Mouse (Mus musculus) midbrain, embryonic 13.5 days (tissue): Measurements from ENCODE around the gene Gmnc. TPM values are rescaled to one million over a fixed set of nuclear protein-coding genes. Genes with fewer than 3 reads are reported as not detected.
A peak's percentile ranks its signal among the peaks of the same experiment; 100 is the strongest.

Experiments used
- ATAC-seq: fragments of 200-750 bp; cut with Nextera tagmentation; 2 replicates; pipeline ENCODE4 v1.8.0; 2017; ENCODE audit warnings: mild to moderate bottlenecking, moderate TSS enrichment, moderate library complexity
- H3K27ac ChIP-seq: fragments of 300-500 bp; sonication (generic); 2 replicates; pipeline ENCODE4 v1.5.1; 2015; ENCODE audit warnings: inconsistent platforms, mild to moderate bottlenecking, moderate library complexity
- H3K27me3 ChIP-seq: fragments of 300-500 bp; sonication (generic); 2 replicates; pipeline ENCODE4 v1.6.1; 2015; ENCODE audit warnings: mild to moderate bottlenecking, inconsistent platforms
- H3K36me3 ChIP-seq: fragments of 300-500 bp; sonication (generic); 2 replicates; pipeline ENCODE4 v1.6.1; 2015; ENCODE audit warnings: mild to moderate bottlenecking, inconsistent platforms
- H3K4me1 ChIP-seq: fragments of 300-500 bp; sonication (generic); replicated peaks from 2 replicates; pipeline ENCODE4 v1.6.1; 2015; ENCODE audit warnings: inconsistent platforms
- H3K4me2 ChIP-seq: fragments of 300-500 bp; sonication (generic); replicated peaks from 2 replicates; pipeline ENCODE4 v1.6.1; 2015; ENCODE audit warnings: moderate library complexity, mild to moderate bottlenecking, inconsistent platforms
- H3K4me3 ChIP-seq: fragments of 300-500 bp; sonication (generic); replicated peaks from 2 replicates; pipeline ENCODE4 v1.5.1; 2015; ENCODE audit warnings: mild to moderate bottlenecking, inconsistent platforms
- H3K9ac ChIP-seq: fragments of 300-500 bp; sonication (generic); replicated peaks from 2 replicates; pipeline ENCODE4 v1.6.1; 2015; ENCODE audit warnings: mild to moderate bottlenecking, inconsistent platforms
- H3K9me3 ChIP-seq: fragments of 300-500 bp; sonication (generic); 2 replicates; pipeline ENCODE4 v1.6.1; 2016; ENCODE audit warnings: mild to moderate bottlenecking, inconsistent platforms
- WGBS: fragments of 180-500 bp; shearing (Covaris S2); methylation state at CpG from one replicate; pipeline ENCODE4 v1.1.7; 2015; 5-methylcytosine and 5-hydroxymethylcytosine counted together
- polyA plus RNA-seq: library from polyadenylated mRNA; unstranded; fragments of >200 nt; fragmentation: Nextera tagmentation; extraction: Ambion mirVana; gene quantifications from 2 replicates; pipeline ENCODE4 v1.2.1, GENCODE M21; 2015

The Gmnc gene
- 0.14 and 0.52 TPM in 2 replicates for polyA plus RNA-seq

DNA sequence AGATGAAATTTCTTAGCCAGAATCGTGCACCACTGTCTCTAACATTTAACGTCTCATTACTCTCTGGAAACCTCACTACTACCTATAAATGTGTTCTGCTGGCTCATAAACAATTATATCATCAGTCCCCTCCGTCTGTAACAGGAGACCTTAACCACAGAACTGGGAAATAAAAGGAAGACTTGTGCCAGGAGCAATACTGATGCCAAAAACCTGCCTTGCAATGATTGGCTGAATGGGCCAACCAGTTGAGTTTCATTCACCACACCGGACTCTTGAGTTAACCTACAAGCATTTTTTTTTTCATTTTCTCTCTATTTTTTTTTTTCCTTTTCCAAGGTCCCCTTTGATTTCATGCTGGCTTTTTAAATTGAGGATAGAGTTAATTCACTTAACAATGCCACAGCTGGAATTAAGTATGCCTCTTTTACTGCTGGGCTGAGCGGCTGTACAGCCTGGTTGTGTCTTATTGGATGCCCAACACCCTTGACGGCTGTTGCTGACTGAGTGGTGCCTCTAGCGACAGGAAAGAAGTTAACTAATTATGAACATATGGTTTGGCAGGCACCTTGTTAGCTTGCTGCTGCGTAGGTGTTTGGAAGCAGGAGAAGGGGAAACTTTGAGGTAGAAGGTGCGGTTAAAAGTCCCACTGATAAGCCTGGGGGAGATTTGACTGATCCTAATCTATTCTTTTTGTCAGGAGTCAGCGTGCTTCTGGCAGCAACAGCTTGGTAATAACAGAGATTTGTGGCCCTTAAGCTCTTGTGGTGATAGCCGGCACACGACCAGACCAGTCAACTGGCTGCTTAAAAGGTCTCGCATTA, at the start of gene Gmnc:
TSS of gene Gmnc (minus strand) at position 176 of the 824 bp plus-strand sequence.
- H3K4me2 ChIP-seq, result no peak within 1 kb of the TSS
- WGBS, result 50% methylated on average over 13 of the region's 13 CpGs
- no peaks in the 10 kb centered on the region for H3K27me3 ChIP-seq
- H3K4me3 ChIP-seq, result no peak within 1 kb of the TSS
- no peak within 1 kb of the TSS for H3K27ac ChIP-seq
- H3K36me3 ChIP-seq, result no peaks in the 10 kb centered on the region
- no peak within 1 kb of the TSS for H3K9ac ChIP-seq
- no peak for ATAC-seq
- no peaks in the 10 kb centered on the region for H3K4me1 ChIP-seq
- no peaks in the 10 kb centered on the region for H3K9me3 ChIP-seq

DNA sequence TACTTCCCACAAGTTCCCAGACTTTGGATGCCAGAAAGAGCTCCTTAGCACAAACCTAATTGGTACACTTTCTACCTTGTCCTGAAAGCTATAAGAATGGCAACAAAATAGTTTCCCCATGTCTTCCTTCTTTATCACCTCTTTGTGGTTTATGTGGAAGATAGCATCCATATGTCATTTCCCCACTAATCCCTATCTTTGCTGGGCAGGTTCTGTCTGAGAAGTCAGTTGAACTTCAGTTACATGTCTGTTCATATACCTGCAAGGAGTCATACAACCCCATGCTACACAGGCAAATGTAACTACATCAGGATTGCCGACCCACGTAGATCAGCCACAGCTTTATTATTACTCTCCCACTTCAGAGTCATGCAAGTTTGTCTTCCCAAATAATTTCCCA, 35.8 kb upstream of the Gmnc start:
- Histone ChIP-seq H3K4me3 (no peak overlapping the region), H3K9ac (no peak overlapping the region), H3K4me2 (no peak overlapping the region), H3K4me1 (no peaks in the 10 kb centered on the region), H3K27me3 (no peaks in the 10 kb centered on the region), H3K27ac (no peak overlapping the region), H3K36me3 (no peaks in the 10 kb centered on the region), H3K9me3 (no peaks in the 10 kb centered on the region)
- ATAC-seq, result no peak
- WGBS, result 98% methylated on average over 2 of the region's 2 CpGs

DNA sequence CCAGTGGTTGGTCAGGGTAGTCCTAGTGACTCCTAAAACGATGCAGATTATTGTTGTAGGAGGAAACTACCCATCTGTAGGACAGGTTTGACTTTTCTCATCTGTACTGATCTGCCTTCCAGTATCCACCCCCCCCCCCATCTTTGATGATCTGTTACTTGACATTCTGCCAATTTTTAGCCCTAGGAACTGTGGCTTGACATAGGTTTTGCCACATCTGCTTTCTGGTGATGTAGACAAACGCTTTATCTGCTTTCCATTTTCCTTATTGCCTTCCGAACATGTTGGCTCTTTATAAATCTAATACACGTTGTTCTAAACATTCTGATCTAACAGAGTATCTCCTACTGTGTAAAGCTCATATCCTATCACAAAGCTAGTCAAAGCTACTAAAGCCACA, 34.8 kb upstream of the Gmnc start:
- H3K27ac ChIP-seq, result no peak overlapping the region
- no peaks in the 10 kb centered on the region for H3K9me3 ChIP-seq
- no peak overlapping the region for H3K4me3 ChIP-seq
- no peaks in the 10 kb centered on the region for H3K36me3 ChIP-seq
- no peaks in the 10 kb centered on the region for H3K4me1 ChIP-seq
- WGBS, result 87% methylated on average over 4 of the region's 4 CpGs
- no peaks in the 10 kb centered on the region for H3K27me3 ChIP-seq
- no peak for ATAC-seq
- H3K9ac ChIP-seq, result no peak overlapping the region
- H3K4me2 ChIP-seq, result no peak overlapping the region

DNA sequence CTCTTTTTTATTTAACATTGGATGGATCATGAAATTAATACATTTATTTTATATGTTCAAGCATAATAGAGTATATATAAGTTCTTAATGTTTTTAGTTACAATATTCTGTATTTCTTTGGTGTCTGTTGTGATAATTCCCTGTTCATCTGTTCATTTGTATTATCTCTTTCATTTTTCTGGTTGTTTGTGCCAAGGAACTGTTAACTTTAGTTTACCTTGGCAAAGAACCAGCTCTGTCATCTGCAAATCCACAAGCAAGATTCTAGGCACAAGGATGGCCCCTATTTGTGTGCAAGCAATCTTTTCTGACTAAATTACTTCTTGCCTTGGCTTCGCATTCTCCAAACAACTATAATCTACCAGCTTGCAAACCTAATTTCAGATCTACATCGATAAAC, 31.3 kb upstream of the Gmnc start:
- H3K27ac ChIP-seq, result no peak overlapping the region
- no peaks in the 10 kb centered on the region for H3K9me3 ChIP-seq
- no peaks in the 10 kb centered on the region for H3K27me3 ChIP-seq
- no peak overlapping the region for H3K4me3 ChIP-seq
- WGBS, result 99% methylated on average over 2 of the region's 2 CpGs
- H3K4me1 ChIP-seq, result no peaks in the 10 kb centered on the region
- H3K9ac ChIP-seq, result no peak overlapping the region
- no peak overlapping the region for H3K4me2 ChIP-seq
- ATAC-seq, result no peak
- H3K36me3 ChIP-seq, result no peaks in the 10 kb centered on the region

DNA sequence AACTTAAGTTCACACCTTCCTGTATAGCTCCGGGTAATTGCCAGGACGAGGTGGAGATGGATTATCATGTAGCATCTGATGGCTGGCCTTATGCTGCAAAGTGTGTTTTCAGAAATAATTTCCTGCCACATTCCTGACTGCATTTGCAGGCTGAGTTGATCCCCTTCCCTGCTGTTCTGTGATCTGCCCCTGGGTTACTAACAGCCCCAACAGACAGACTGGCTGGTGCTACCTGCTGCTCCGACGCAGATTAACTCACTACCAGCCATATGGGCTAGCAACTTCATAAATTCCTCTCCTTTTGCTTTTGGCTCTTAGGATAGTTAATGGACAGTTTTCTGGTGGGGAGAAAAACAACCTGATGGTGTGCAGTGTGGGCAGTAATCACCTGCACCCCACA, 25.9 kb upstream of the Gmnc start:
- no peak overlapping the region for H3K4me3 ChIP-seq
- ATAC-seq, result no peak
- H3K4me2 ChIP-seq, result no peak overlapping the region
- H3K9ac ChIP-seq, result no peak overlapping the region
- H3K4me1 ChIP-seq, result no peaks in the 10 kb centered on the region
- no peaks in the 10 kb centered on the region for H3K9me3 ChIP-seq
- WGBS, result 31% methylated on average over 4 of the region's 4 CpGs
- no peaks in the 10 kb centered on the region for H3K27me3 ChIP-seq
- H3K36me3 ChIP-seq, result no peaks in the 10 kb centered on the region
- no peak overlapping the region for H3K27ac ChIP-seq

DNA sequence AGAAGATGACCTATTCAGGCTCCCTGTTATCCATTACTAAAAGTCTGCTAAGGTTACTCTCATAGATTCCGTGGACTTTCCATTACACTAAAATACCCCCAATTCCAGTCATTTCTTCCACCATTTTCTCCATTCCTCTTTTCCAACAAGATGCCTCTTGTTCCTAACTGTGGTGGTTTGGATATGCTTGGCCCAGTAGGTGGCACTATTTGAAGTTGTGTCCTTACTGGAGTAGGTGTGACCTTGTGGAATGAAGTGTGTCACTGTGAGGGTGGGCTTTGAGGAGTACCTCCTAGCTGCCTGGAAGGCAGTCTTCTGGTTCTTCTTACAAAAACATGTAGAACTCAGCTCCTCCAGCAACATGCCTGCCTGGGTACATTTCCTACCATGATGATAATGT, 11.3 kb upstream of the Gmnc start:
- Histone ChIP-seq H3K9me3 (no peaks in the 10 kb centered on the region), H3K4me2 (no peak overlapping the region), H3K9ac (no peak overlapping the region), H3K4me1 (0 out of 2 replicates have a peak, but pooled peaks cover 3% of the 10 kb centered on the region), H3K4me3 (no peak overlapping the region), H3K27me3 (no peaks in the 10 kb centered on the region), H3K36me3 (no peaks in the 10 kb centered on the region), H3K27ac (no peak overlapping the region)
- 94% methylated on average over 1 of the region's 1 CpGs for WGBS
- no peak for ATAC-seq

GRCm38 (mm10) chr16:26999563-26999962, 8.1 kb upstream of the Gmnc start:
- H3K4me3 ChIP-seq, result no peak overlapping the region
- H3K4me2 ChIP-seq, result no peak overlapping the region
- no peak overlapping the region for H3K9ac ChIP-seq
- no peak overlapping the region for H3K27ac ChIP-seq
- 4% methylated on average over 2 of the region's 2 CpGs for WGBS
- H3K27me3 ChIP-seq, result no peaks in the 10 kb centered on the region
- 0 out of 2 replicates have a peak, but pooled peaks cover 3% of the 10 kb centered on the region for H3K4me1 ChIP-seq
- H3K36me3 ChIP-seq, result no peaks in the 10 kb centered on the region
- no peak for ATAC-seq
- H3K9me3 ChIP-seq, result no peaks in the 10 kb centered on the region

- Histone ChIP-seq H3K27me3 (no peaks in the 10 kb centered on the region), H3K4me3 (no peak overlapping the region), H3K9me3 (no peaks in the 10 kb centered on the region), H3K4me1 (no peaks in the 10 kb centered on the region), H3K4me2 (no peak overlapping the region), H3K27ac (no peak overlapping the region), H3K9ac (no peak overlapping the region), H3K36me3 (no peaks in the 10 kb centered on the region)
- no peak for ATAC-seq
- WGBS, result 72% methylated on average over 19 of the region's 19 CpGs
Observed at GRCm38 (mm10) chr16:26989415-26990315, 1.8 kb downstream of the Gmnc start.

- H3K27ac ChIP-seq, result no peak overlapping the region
- H3K4me2 ChIP-seq, result no peak overlapping the region
- H3K4me1 ChIP-seq, result no peaks in the 10 kb centered on the region
- 95% methylated on average over 1 of the region's 1 CpGs for WGBS
- H3K36me3 ChIP-seq, result no peaks in the 10 kb centered on the region
- H3K9ac ChIP-seq, result no peak overlapping the region
- H3K4me3 ChIP-seq, result no peak overlapping the region
- no peak for ATAC-seq
- H3K9me3 ChIP-seq, result no peaks in the 10 kb centered on the region
- no peaks in the 10 kb centered on the region for H3K27me3 ChIP-seq
Observed at GRCm38 (mm10) chr16:26988188-26988587, 3.3 kb downstream of the Gmnc start.

DNA sequence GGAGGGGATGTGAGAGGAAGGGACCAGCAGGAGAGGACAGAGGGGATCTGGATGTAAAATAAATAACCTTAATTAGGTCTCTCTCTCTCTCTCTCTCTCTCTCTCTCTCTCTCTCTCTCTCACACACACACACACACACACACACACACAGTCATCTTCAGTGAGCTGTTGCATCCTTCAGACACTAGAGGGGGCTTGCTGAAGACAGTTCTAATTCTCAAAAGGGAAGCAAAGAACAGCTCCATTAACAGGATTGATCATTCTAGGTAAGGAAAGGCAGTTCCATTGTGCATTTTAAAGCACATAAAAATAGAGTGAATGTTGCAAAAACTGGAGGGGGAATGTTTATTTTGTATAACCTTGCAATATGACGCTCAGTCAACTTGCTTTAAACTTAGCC, 5.7 kb downstream of the Gmnc start:
- Histone ChIP-seq H3K4me1 (no peaks in the 10 kb centered on the region), H3K9me3 (no peaks in the 10 kb centered on the region), H3K4me3 (no peak overlapping the region), H3K9ac (no peak overlapping the region), H3K4me2 (no peak overlapping the region), H3K27ac (no peak overlapping the region), H3K27me3 (no peaks in the 10 kb centered on the region), H3K36me3 (no peaks in the 10 kb centered on the region)
- WGBS, result 86% methylated on average over 1 of the region's 1 CpGs
- no peak for ATAC-seq

DNA sequence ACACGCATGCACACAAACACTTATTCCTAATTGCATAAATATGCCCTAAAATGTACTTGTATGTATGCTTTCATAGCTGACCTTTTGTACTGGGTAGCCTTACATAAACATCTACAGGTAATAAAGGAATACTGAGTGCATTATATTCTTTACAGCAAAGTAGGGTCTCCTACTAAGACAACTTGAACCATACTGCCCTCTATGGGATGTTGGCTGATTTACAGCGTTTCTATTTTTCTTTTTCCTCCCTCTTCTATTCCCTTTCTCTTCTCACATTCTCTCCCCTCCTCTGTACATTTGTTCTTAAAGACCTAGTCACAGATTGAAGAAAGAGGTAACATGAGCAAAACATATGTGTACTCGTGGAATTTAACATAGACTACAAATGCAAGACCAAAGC, 9.3 kb downstream of the Gmnc start:
- no peak overlapping the region for H3K27ac ChIP-seq
- H3K4me1 ChIP-seq, result no peaks in the 10 kb centered on the region
- H3K27me3 ChIP-seq, result no peaks in the 10 kb centered on the region
- no peak overlapping the region for H3K4me3 ChIP-seq
- H3K36me3 ChIP-seq, result no peaks in the 10 kb centered on the region
- no peak for ATAC-seq
- H3K9me3 ChIP-seq, result no peaks in the 10 kb centered on the region
- WGBS, result 35% methylated on average over 3 of the region's 3 CpGs
- H3K4me2 ChIP-seq, result no peak overlapping the region
- H3K9ac ChIP-seq, result no peak overlapping the region

- H3K4me3 ChIP-seq, result peak overlapping the region; percentile 36
- peaks cover 13% of the 10 kb centered on the region for H3K27me3 ChIP-seq
- H3K36me3 ChIP-seq, result no peaks in the 10 kb centered on the region
- 2% methylated on average over 28 of the region's 28 CpGs for WGBS
- peak overlapping the region; percentile 58 for H3K4me2 ChIP-seq
- peak; percentile 71 for ATAC-seq
- H3K9me3 ChIP-seq, result no peaks in the 10 kb centered on the region
- H3K27ac ChIP-seq, result no peak overlapping the region
- H3K4me1 ChIP-seq, result peaks cover 5% of the 10 kb centered on the region; the same call in 1 of the 2 replicates
- 0 out of 2 replicates have a peak overlapping the region, but pooled peaks have one; percentile 26 for H3K9ac ChIP-seq
Observed at GRCm38 (mm10) chr16:26967967-26968366, 23.5 kb downstream of the Gmnc start.
